Mouse (Mus musculus): Measurements from ENCODE around the gene Ankrd63. TPM values are rescaled to one million over a fixed set of nuclear protein-coding genes. Genes with fewer than 3 reads are reported as not detected.

Ankrd63 gene
- polyA plus RNA-seq, 1 experiment from 2014 or later = 0.39 TPM

- Histone ChIP-seq H3K27me3 (peaks cover 49% of the 10 kb centered on the region), H3K9ac (no peak overlapping the region), H3K4me3 (replicated peaks) (no peak overlapping the region), H3K27ac (no peak overlapping the region), H3K4me2 (no peak overlapping the region), H3K9me3 (replicated peaks) (no peaks in the 10 kb centered on the region), H3K36me3 (no peaks in the 10 kb centered on the region), H3K4me1 (peaks cover 30% of the 10 kb centered on the region)
- ATAC-seq (replicated peaks; ENCODE audit: low FRiP score) = no peak
- 27% methylated on average over 8 of the region's 8 CpGs for WGBS
Observed at GRCm38 (mm10) chr2:118743261-118743943, 39.6 kb upstream of the Ankrd63 start.

- Histone ChIP-seq H3K27ac (no peak overlapping the region), H3K4me2 (no peak overlapping the region), H3K4me3 (replicated peaks) (no peak overlapping the region), H3K36me3 (no peaks in the 10 kb centered on the region), H3K27me3 (peaks cover 52% of the 10 kb centered on the region), H3K9ac (no peak overlapping the region), H3K9me3 (replicated peaks) (no peaks in the 10 kb centered on the region), H3K4me1 (peaks cover 12% of the 10 kb centered on the region)
- ATAC-seq (replicated peaks; ENCODE audit: low FRiP score) = no peak
- WGBS = 61% methylated on average over 9 of the region's 9 CpGs
Observed at GRCm38 (mm10) chr2:118741183-118741582, 37.4 kb upstream of the Ankrd63 start.

GRCm38 (mm10) chr2:118740341-118740740 lies 36.6 kb upstream of the Ankrd63 start:
- no peak for ATAC-seq (replicated peaks; ENCODE audit: low FRiP score)
- Histone ChIP-seq H3K4me1 (peaks cover 11% of the 10 kb centered on the region), H3K4me2 (no peak overlapping the region), H3K9ac (no peak overlapping the region), H3K4me3 (replicated peaks) (no peak overlapping the region), H3K36me3 (no peaks in the 10 kb centered on the region), H3K27ac (no peak overlapping the region), H3K9me3 (replicated peaks) (no peaks in the 10 kb centered on the region), H3K27me3 (peaks cover 60% of the 10 kb centered on the region)
- 60% methylated on average over 3 of the region's 3 CpGs for WGBS

- peaks cover 63% of the 10 kb centered on the region for H3K27me3 ChIP-seq
- H3K36me3 ChIP-seq = no peaks in the 10 kb centered on the region
- WGBS = 58% methylated on average over 5 of the region's 5 CpGs
- ATAC-seq (replicated peaks; ENCODE audit: low FRiP score) = no peak
- no peaks in the 10 kb centered on the region for H3K9me3 ChIP-seq (replicated peaks)
- H3K4me1 ChIP-seq = peaks cover 24% of the 10 kb centered on the region
- H3K27ac ChIP-seq = no peak overlapping the region
- H3K4me2 ChIP-seq = no peak overlapping the region
- H3K4me3 ChIP-seq (replicated peaks) = no peak overlapping the region
- H3K9ac ChIP-seq = no peak overlapping the region
Observed at GRCm38 (mm10) chr2:118733341-118733740, 29.6 kb upstream of the Ankrd63 start.

- Histone ChIP-seq H3K36me3 (no peaks in the 10 kb centered on the region), H3K4me1 (peaks cover 33% of the 10 kb centered on the region), H3K4me3 (replicated peaks) (no peak overlapping the region), H3K9me3 (replicated peaks) (no peaks in the 10 kb centered on the region), H3K27ac (no peak overlapping the region), H3K4me2 (no peak overlapping the region), H3K9ac (no peak overlapping the region), H3K27me3 (peaks cover 63% of the 10 kb centered on the region)
- ATAC-seq (replicated peaks; ENCODE audit: low FRiP score) = no peak
- 86% methylated on average over 5 of the region's 5 CpGs for WGBS
Observed at GRCm38 (mm10) chr2:118731981-118732380, 28.2 kb upstream of the Ankrd63 start.

GRCm38 (mm10) chr2:118730622-118730915 lies 26.8 kb upstream of the Ankrd63 start:
- ATAC-seq (replicated peaks; ENCODE audit: low FRiP score) = no peak
- Histone ChIP-seq H3K4me1 (peaks cover 33% of the 10 kb centered on the region), H3K36me3 (no peaks in the 10 kb centered on the region), H3K4me3 (replicated peaks) (no peak overlapping the region), H3K9me3 (replicated peaks) (no peaks in the 10 kb centered on the region), H3K4me2 (no peak overlapping the region), H3K27ac (no peak overlapping the region), H3K9ac (0 out of 2 replicates have a peak overlapping the region, but pooled peaks have one; percentile 29), H3K27me3 (peaks cover 61% of the 10 kb centered on the region)
- WGBS = 3% methylated on average over 3 of the region's 3 CpGs

- Histone ChIP-seq H3K36me3 (no peaks in the 10 kb centered on the region), H3K4me3 (replicated peaks) (no peak overlapping the region), H3K27ac (no peak overlapping the region), H3K4me2 (no peak overlapping the region), H3K9ac (no peak overlapping the region), H3K4me1 (peaks cover 33% of the 10 kb centered on the region), H3K9me3 (replicated peaks) (no peaks in the 10 kb centered on the region), H3K27me3 (peaks cover 56% of the 10 kb centered on the region)
- ATAC-seq (replicated peaks; ENCODE audit: low FRiP score) = no peak
- 26% methylated on average over 8 of the region's 8 CpGs for WGBS
Observed at GRCm38 (mm10) chr2:118729816-118730621, 26.3 kb upstream of the Ankrd63 start.

- 47% methylated on average over 4 of the region's 4 CpGs for WGBS
- H3K4me2 ChIP-seq = no peak overlapping the region
- no peaks in the 10 kb centered on the region for H3K36me3 ChIP-seq
- H3K4me1 ChIP-seq = peaks cover 33% of the 10 kb centered on the region
- H3K27me3 ChIP-seq = peaks cover 59% of the 10 kb centered on the region
- no peaks in the 10 kb centered on the region for H3K9me3 ChIP-seq (replicated peaks)
- H3K4me3 ChIP-seq (replicated peaks) = no peak overlapping the region
- H3K27ac ChIP-seq = peak overlapping the region; percentile 78
- no peak for ATAC-seq (replicated peaks; ENCODE audit: low FRiP score)
- H3K9ac ChIP-seq = no peak overlapping the region
Observed at GRCm38 (mm10) chr2:118729194-118729593, 25.4 kb upstream of the Ankrd63 start.

- Histone ChIP-seq H3K36me3 (no peaks in the 10 kb centered on the region), H3K4me3 (replicated peaks) (0 out of 2 replicates have a peak within 1 kb of the TSS, but pooled peaks have one; percentile 5), H3K4me2 (peak within 1 kb of the TSS; percentile 41), H3K4me1 (peaks cover 33% of the 10 kb centered on the region), H3K27ac (peak within 1 kb of the TSS; percentile 78), H3K9ac (no peak within 1 kb of the TSS), H3K27me3 (peaks cover 59% of the 10 kb centered on the region), H3K9me3 (replicated peaks) (no peaks in the 10 kb centered on the region)
- WGBS = 4% methylated on average over 7 of the region's 7 CpGs
- ATAC-seq (replicated peaks; ENCODE audit: low FRiP score) = peak; percentile 81
Observed at GRCm38 (mm10) chr2:118728337-118728736, 24.6 kb upstream of the Ankrd63 start, which contains the start of gene Plcb2. Gene Plcb2 (minus strand): TSS chr2:118728438.

- Histone ChIP-seq H3K9ac (no peak overlapping the region), H3K9me3 (replicated peaks) (no peaks in the 10 kb centered on the region), H3K4me1 (peaks cover 33% of the 10 kb centered on the region), H3K4me2 (peak overlapping the region; percentile 41), H3K36me3 (no peaks in the 10 kb centered on the region), H3K27ac (peak overlapping the region; percentile 78), H3K4me3 (replicated peaks) (0 out of 2 replicates have a peak overlapping the region, but pooled peaks have one; percentile 5), H3K27me3 (peaks cover 59% of the 10 kb centered on the region)
- WGBS = 18% methylated on average over 9 of the region's 9 CpGs
- peak; percentile 59 for ATAC-seq (replicated peaks; ENCODE audit: low FRiP score)
Observed at GRCm38 (mm10) chr2:118727911-118728310, 24.1 kb upstream of the Ankrd63 start.

GRCm38 (mm10) chr2:118726873-118727272 lies 23.1 kb upstream of the Ankrd63 start:
- Histone ChIP-seq H3K4me1 (peaks cover 33% of the 10 kb centered on the region), H3K4me3 (replicated peaks) (no peak overlapping the region), H3K27ac (no peak overlapping the region), H3K27me3 (peaks cover 52% of the 10 kb centered on the region), H3K36me3 (no peaks in the 10 kb centered on the region), H3K9ac (no peak overlapping the region), H3K4me2 (no peak overlapping the region; the same call in 1 of the 2 replicates), H3K9me3 (replicated peaks) (no peaks in the 10 kb centered on the region)
- WGBS = 87% methylated on average over 2 of the region's 2 CpGs
- no peak for ATAC-seq (replicated peaks; ENCODE audit: low FRiP score)

GRCm38 (mm10) chr2:118725511-118725910 lies 21.7 kb upstream of the Ankrd63 start:
- no peak overlapping the region for H3K4me2 ChIP-seq
- no peak overlapping the region for H3K9ac ChIP-seq
- no peaks in the 10 kb centered on the region for H3K9me3 ChIP-seq (replicated peaks)
- no peaks in the 10 kb centered on the region for H3K36me3 ChIP-seq
- no peak for ATAC-seq (replicated peaks; ENCODE audit: low FRiP score)
- no peak overlapping the region for H3K4me3 ChIP-seq (replicated peaks)
- no peak overlapping the region for H3K27ac ChIP-seq
- H3K27me3 ChIP-seq = peaks cover 45% of the 10 kb centered on the region
- WGBS = 76% methylated on average over 4 of the region's 4 CpGs
- H3K4me1 ChIP-seq = peaks cover 31% of the 10 kb centered on the region

Measured in kidney, embryonic 15.5 days (tissue).